9 mouse cellular contexts compared by ENCODE assay signal in the genomic region with DNA sequence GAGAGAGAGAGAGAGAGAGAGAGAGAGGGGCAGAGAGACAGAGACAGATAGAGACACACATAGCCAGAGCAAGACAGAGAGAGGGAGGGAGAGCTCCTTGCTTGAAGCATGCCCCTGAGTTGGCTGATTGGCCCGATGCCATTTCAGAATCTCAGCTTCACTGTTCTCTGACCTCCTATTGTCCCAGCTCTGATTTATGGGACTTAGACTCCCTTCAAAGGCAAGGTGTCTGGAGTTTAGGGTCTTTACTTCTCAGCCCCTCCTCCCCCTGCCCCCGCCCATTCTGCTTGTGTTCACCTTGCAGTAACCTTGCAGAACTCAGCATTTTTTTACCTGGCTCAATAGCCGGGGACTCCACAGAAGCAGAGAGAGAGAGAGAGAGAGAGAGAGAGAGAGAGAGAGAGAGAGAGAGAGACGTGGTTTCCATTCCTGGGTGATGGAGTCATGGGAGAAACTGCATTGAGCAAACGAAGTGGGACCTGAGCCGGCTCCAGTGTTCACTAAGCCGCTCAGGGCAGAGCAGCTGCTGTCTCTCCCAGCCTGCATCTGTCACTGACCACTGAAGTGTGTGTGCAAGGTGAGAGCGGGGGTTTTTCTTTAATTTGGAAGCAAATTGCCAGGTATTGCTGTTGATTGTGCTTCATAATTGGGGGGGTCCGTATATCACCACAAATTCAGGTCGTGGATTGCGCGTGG.
DNase-seq lines count a peak whose midpoint lies in the region; ATAC-seq lines count a peak whose summit lies in the region.
"Had no signal": no experiment of that assay in that cellular context is flagged by ENCODE, and none has a peak within 500 bp of the region (broad histone marks: within the 10 kb centered on the region; RNA-seq: fewer than 3 reads in every experiment).

No protein-coding gene starts in this region.

- H3K9me3 ChIP-seq in heart, embryonic 12.5 days (replicated peaks): no peaks in the 10 kb centered on the region
- H3K9me3 ChIP-seq in neural tube, embryonic 13.5 days: no peaks in the 10 kb centered on the region

- peak overlapping the region; percentile 57 for H3K9ac ChIP-seq in heart, embryonic 12.5 days
- H3K9ac ChIP-seq in neural tube, embryonic 13.5 days: peak overlapping the region; percentile 41; the same call in 1 of the 2 replicates

- H3K4me1 ChIP-seq in heart, embryonic 12.5 days (replicated peaks): peaks cover 21% of the 10 kb centered on the region
- peaks cover 19% of the 10 kb centered on the region for H3K4me1 ChIP-seq in neural tube, embryonic 13.5 days (replicated peaks)

- peak overlapping the region; percentile 19; the same call in 1 of the 2 replicates for H3K4me3 ChIP-seq in heart, embryonic 12.5 days
- no peak overlapping the region for H3K4me3 ChIP-seq in neural tube, embryonic 13.5 days

- WGBS in heart, embryonic 12.5 days: 40% methylated on average over 12 of the region's 12 CpGs
- 22% methylated on average over 12 of the region's 12 CpGs for WGBS in neural tube, embryonic 13.5 days

- no peaks in the 10 kb centered on the region for H3K36me3 ChIP-seq in heart, embryonic 12.5 days
- H3K36me3 ChIP-seq in neural tube, embryonic 13.5 days: no peaks in the 10 kb centered on the region

- DNase-seq in heart, adult 18-20 months: peak; percentile 44 to 45
- no peak for DNase-seq in heart, postnatal 25 days (ENCODE audit: low spot score)
- DNase-seq in kidney, adult 9 months: peak; percentile 78
- no peak for DNase-seq in layer of hippocampus, adult 8-10 months (ENCODE audit: low spot score in 2 of 2)
- DNase-seq in left cerebral cortex, postnatal 25 days (ENCODE audit: low spot score in 2 of 2): no peak
- DNase-seq in frontal cortex, postnatal 14 days (ENCODE audit: low spot score in 2 of 2): no peak

- H3K27ac ChIP-seq in heart, embryonic 12.5 days (ENCODE audit: poor library complexity, severe bottlenecking): peak overlapping the region; percentile 84
- H3K27ac ChIP-seq in neural tube, embryonic 13.5 days (replicated peaks): peak overlapping the region; percentile 56
- H3K27ac ChIP-seq: macrophage had no signal

- peak; percentile 74 for ATAC-seq in heart, embryonic 12.5 days (ENCODE audit: insufficient number of reproducible peaks, low FRiP score)
- peak; percentile 80 for ATAC-seq in neural tube, embryonic 13.5 days (ENCODE audit: low read depth)

- H3K4me2 ChIP-seq in heart, embryonic 12.5 days: peak overlapping the region; percentile 56
- peak overlapping the region; percentile 36 for H3K4me2 ChIP-seq in neural tube, embryonic 13.5 days

- no peaks in the 10 kb centered on the region for H3K27me3 ChIP-seq in heart, embryonic 12.5 days (replicated peaks)
- no peaks in the 10 kb centered on the region for H3K27me3 ChIP-seq in neural tube, embryonic 13.5 days

- intact Hi-C loops in heart, postnatal 25 days (cut with DNase I): loop anchor here (5.0 to 10.0 kb wide), 3 partner anchors 61 to 564 kb away; no protein-coding TSS in a partner anchor
- intact Hi-C loops in left cerebral cortex, postnatal 25 days (cut with DNase I): no loop called here

Comparison
In these comparisons a context has a peak if more than half of its experiments do, and no peak if none do; other contexts are left out.
1. DNase-seq: peak in heart, adult 18-20 months (2 of 2) and kidney, adult 9 months (single experiment); none in heart, postnatal 25 days (single experiment), layer of hippocampus, adult 8-10 months (0 of 2), left cerebral cortex, postnatal 25 days (0 of 2) and frontal cortex, postnatal 14 days (0 of 2).